Mouse (Mus musculus) E14TG2a.4 (cell line): ENCODE data around the gene Kcng3.

ENCODE experiments used
- H3K27me3 ChIP-seq: 2 replicates; pipeline ENCODE4 v1.6.1; 2014; ENCODE audit warnings: low read length, control low read depth; ENCODE audit not compliant: insufficient read depth
- H3K36me3 ChIP-seq: 2 replicates; pipeline ENCODE4 v1.6.1; 2014; ENCODE audit warnings: low read length, control low read depth; ENCODE audit not compliant: insufficient read depth
- H3K4me1 ChIP-seq: replicated peaks from 2 replicates; pipeline ENCODE4 v1.6.1; 2014; ENCODE audit warnings: low read depth, low read length, control low read depth
- H3K4me3 ChIP-seq: replicated peaks from 2 replicates; pipeline ENCODE4 v1.5.1; 2014; ENCODE audit warnings: mild to moderate bottlenecking, low read length
- H3K9me3 ChIP-seq: 2 replicates; pipeline ENCODE4 v1.6.1; 2014; ENCODE audit warnings: low read length, control low read depth
- CTCF ChIP-seq: conservative IDR thresholded peaks from 2 replicates; pipeline ENCODE4 v1.5.1; 2014; ENCODE audit warnings: low read length
- NANOG ChIP-seq: IDR thresholded peaks from 2 replicates; pipeline ENCODE4 v1.6.1; 2014; ENCODE audit warnings: borderline replicate concordance, low read length, mixed read lengths
- POU5F1 ChIP-seq: IDR thresholded peaks from 2 replicates; pipeline ENCODE4 v1.6.1; 2014; ENCODE audit warnings: low read length, borderline replicate concordance

The Kcng3 gene

GRCm38 (mm10) chr17:83545756-83546742 lies 85.6 kb downstream of the Kcng3 start:
- Histone ChIP-seq H3K4me3 (peak overlapping the region; percentile 3; the same call in 1 of the 2 replicates), H3K4me1 (peaks cover 46% of the 10 kb centered on the region), H3K9me3 (no peaks in the 10 kb centered on the region), H3K27me3 (peaks cover 30% of the 10 kb centered on the region), H3K36me3 (no peaks in the 10 kb centered on the region)
- TF ChIP-seq POU5F1 (no peak), CTCF (no peak), NANOG (no peak)

- Histone ChIP-seq H3K27me3 (peaks cover 37% of the 10 kb centered on the region), H3K4me3 (no peak overlapping the region), H3K36me3 (no peaks in the 10 kb centered on the region), H3K9me3 (no peaks in the 10 kb centered on the region), H3K4me1 (peaks cover 46% of the 10 kb centered on the region)
- TF ChIP-seq POU5F1 (no peak), CTCF (no peak), NANOG (no peak)
Measured at GRCm38 (mm10) chr17:83545259-83545658, 86.4 kb downstream of the Kcng3 start.

- Histone ChIP-seq H3K4me3 (no peak overlapping the region), H3K27me3 (peaks cover 49% of the 10 kb centered on the region), H3K4me1 (peaks cover 34% of the 10 kb centered on the region), H3K9me3 (no peaks in the 10 kb centered on the region), H3K36me3 (no peaks in the 10 kb centered on the region)
- no peak for TF ChIP-seq POU5F1
- no peak for TF ChIP-seq CTCF
- TF ChIP-seq NANOG: no peak
Measured at GRCm38 (mm10) chr17:83542424-83542823, 89.3 kb downstream of the Kcng3 start.

- Histone ChIP-seq H3K4me1 (peaks cover 17% of the 10 kb centered on the region), H3K9me3 (peaks cover 2% of the 10 kb centered on the region), H3K27me3 (peaks cover 32% of the 10 kb centered on the region), H3K36me3 (no peaks in the 10 kb centered on the region), H3K4me3 (no peak overlapping the region)
- TF ChIP-seq NANOG: no peak
- TF ChIP-seq CTCF: no peak
- no peak for TF ChIP-seq POU5F1
Measured at GRCm38 (mm10) chr17:83539262-83540037, 92.2 kb downstream of the Kcng3 start.

GRCm38 (mm10) chr17:83538694-83539093 lies 93.0 kb downstream of the Kcng3 start:
- Histone ChIP-seq H3K4me1 (peaks cover 17% of the 10 kb centered on the region), H3K36me3 (no peaks in the 10 kb centered on the region), H3K27me3 (peaks cover 30% of the 10 kb centered on the region), H3K9me3 (peaks cover 6% of the 10 kb centered on the region), H3K4me3 (no peak overlapping the region)
- TF ChIP-seq POU5F1 (no peak), NANOG (no peak), CTCF (no peak)

GRCm38 (mm10) chr17:83538141-83538540 lies 93.6 kb downstream of the Kcng3 start:
- Histone ChIP-seq H3K27me3 (peaks cover 29% of the 10 kb centered on the region), H3K36me3 (no peaks in the 10 kb centered on the region), H3K9me3 (peaks cover 6% of the 10 kb centered on the region), H3K4me1 (peaks cover 17% of the 10 kb centered on the region), H3K4me3 (no peak overlapping the region; the same call in 1 of the 2 replicates)
- no peak for TF ChIP-seq NANOG
- no peak for TF ChIP-seq CTCF
- TF ChIP-seq POU5F1: no peak
